Mouse (Mus musculus) heart, adult 2 months (tissue): Measurements from ENCODE around the gene Tmem39a.

Experiments
- CTCF ChIP-seq: fragments of 200-600 bp; IDR thresholded peaks from 2 replicates; pipeline ENCODE4 v1.8.1; 2022; ENCODE audit warnings: antibody characterized with exemption, mild to moderate bottlenecking, moderate library complexity
- EP300 ChIP-seq: fragments of 200-500 bp; IDR thresholded peaks from 2 replicates; pipeline ENCODE4 v1.6.1; 2011; ENCODE audit warnings: low read depth, low read length, control low read depth; ENCODE audit not compliant: insufficient read depth
- POLR2A ChIP-seq: fragments of 200-500 bp; IDR thresholded peaks from 2 replicates; pipeline ENCODE4 v1.6.1; 2011; ENCODE audit warnings: mild to moderate bottlenecking, low read depth, low read length, control low read depth; ENCODE audit not compliant: insufficient read depth

GRCm38 (mm10) chr16:38538716-38539380 lies 19.6 kb upstream of the Tmem39a start:
- TF ChIP-seq POLR2A, result no peak
- TF ChIP-seq CTCF, result no peak
- TF ChIP-seq EP300, result no peak
